Mouse (Mus musculus) liver, embryonic 14.5 days (tissue): Measurements from ENCODE around the gene Pvr.

Experiments
- CTCF ChIP-seq: IDR thresholded peaks from 2 replicates; pipeline ENCODE4 v1.5.1; 2016; ENCODE audit warnings: antibody characterized with exemption, low read depth, control low read depth
- EP300 ChIP-seq: IDR thresholded peaks from 2 replicates; pipeline ENCODE4 v1.6.1; 2016; ENCODE audit warnings: antibody characterized with exemption, low read depth

DNA sequence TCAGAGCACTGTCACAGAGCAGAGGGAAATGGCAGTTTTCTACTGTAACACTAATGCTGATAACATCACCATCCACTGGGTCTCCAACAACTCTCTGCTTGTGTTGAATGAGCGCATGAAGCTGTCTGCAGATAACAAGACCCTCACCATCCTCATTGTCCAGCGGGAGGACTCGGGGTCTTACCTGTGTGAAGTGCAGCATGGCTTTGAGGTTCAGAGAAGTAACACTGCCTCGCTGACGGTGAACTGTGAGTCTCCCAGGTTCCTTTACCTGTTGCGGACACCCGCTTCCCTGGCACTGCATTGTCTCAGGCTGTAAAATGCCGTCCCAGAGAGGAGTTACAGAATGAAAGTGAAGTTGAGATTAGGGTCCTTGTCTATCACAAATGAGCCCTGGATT, 49.2 kb upstream of the Pvr start:
- TF ChIP-seq CTCF = no peak
- TF ChIP-seq EP300 = no peak
